Mouse (Mus musculus): ENCODE measurements around the gene Mmp24.

DNA sequence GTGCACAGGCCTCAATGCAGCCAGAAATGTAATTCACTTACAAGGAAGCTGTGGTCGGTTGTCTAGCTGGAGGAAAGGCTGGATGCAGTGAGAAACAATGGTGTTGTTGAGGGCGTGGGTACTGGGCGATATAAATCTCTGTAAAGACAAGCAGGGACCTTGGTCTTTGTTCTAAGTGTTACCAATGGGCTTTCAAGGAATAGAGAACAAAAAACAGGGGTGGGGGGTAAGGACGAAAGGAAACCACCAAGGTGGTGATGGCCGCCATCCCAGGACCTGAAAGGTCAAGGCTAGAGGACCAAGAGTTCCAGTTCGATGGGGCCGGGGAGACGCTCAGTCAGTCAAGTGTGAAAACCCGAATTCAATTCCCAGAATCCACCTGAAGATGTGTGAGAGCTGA lies 37.3 kb upstream of the Mmp24 start:
- TF ChIP-seq CTCF (IDR thresholded peaks at IDR 0.05; ENCODE audit: insufficient read depth, low read depth, low read length): no peak
- TF ChIP-seq POLR2A (IDR thresholded peaks at IDR 0.05; ENCODE audit: insufficient read depth, low read depth, low read length): no peak
